Mouse (Mus musculus) lung, adult 2 months (tissue): ENCODE measurements around the gene Paox.

Experiments
- CTCF ChIP-seq: fragments of 200-500 bp; IDR thresholded peaks from 2 replicates; pipeline ENCODE4 v1.5.1; 2011; ENCODE audit warnings: mild to moderate bottlenecking, low read length, control low read depth; ENCODE audit not compliant: insufficient read depth
- POLR2A ChIP-seq: fragments of 200-500 bp; IDR thresholded peaks from 2 replicates; pipeline ENCODE4 v1.6.1; 2011; ENCODE audit warnings: low read depth, mild to moderate bottlenecking, control low read depth, low read length, borderline replicate concordance; ENCODE audit errors: extremely low read depth

- peak; percentile 71; the same call in 1 of the 2 replicates for TF ChIP-seq POLR2A
- no peak for TF ChIP-seq CTCF
Observed at GRCm38 (mm10) chr7:140070042-140070711, 45.4 kb upstream of the Paox start.
